Mouse (Mus musculus) ES-E14 (cell line): Measurements from ENCODE around the gene Dpysl5. TPM values are rescaled to one million over a fixed set of nuclear protein-coding genes. Genes with fewer than 3 reads are reported as not detected.

ENCODE experiments used
- DNase-seq: peaks from one replicate; pipeline ENCODE4 v3.0.0-alpha.2; 2013; ENCODE audit warnings: low read depth, low spot score
- H3K27ac ChIP-seq: 2 replicates; pipeline ENCODE4 v1.5.1; 2012; ENCODE audit warnings: low read depth, mild to moderate bottlenecking, low read length, moderate library complexity, mixed read lengths; ENCODE audit not compliant: poor library complexity, insufficient read depth, severe bottlenecking
- H3K36me3 ChIP-seq: 2 replicates; pipeline ENCODE4 v1.6.1; 2012; ENCODE audit warnings: mild to moderate bottlenecking, low read length, moderate library complexity, mixed read lengths; ENCODE audit not compliant: control insufficient read depth, poor library complexity, insufficient read depth, severe bottlenecking
- H3K4me1 ChIP-seq, 2 experiments: fragments of 150-350 bp in 1 of 2; sonication (generic) in 1 of 2; 2 replicates each; pipeline ENCODE4 v1.6.1; 2012; ENCODE audit warnings: low read length in 2 of 2, mild to moderate bottlenecking in 1 of 2, mixed read lengths in 1 of 2; ENCODE audit not compliant: control insufficient read depth in 2 of 2, insufficient read depth in 2 of 2, poor library complexity in 1 of 2
- H3K4me3 ChIP-seq, 2 experiments: fragments of 150-350 bp in 1 of 2; sonication (generic) in 1 of 2; 2 replicates each; pipeline ENCODE4 v1.5.1; 2012; ENCODE audit warnings: low read length in 2 of 2, low read depth in 1 of 2, mild to moderate bottlenecking in 1 of 2, mixed read lengths in 1 of 2; ENCODE audit not compliant: insufficient read depth in 1 of 2, poor library complexity in 1 of 2, severe bottlenecking in 1 of 2
- H3K9ac ChIP-seq: 2 replicates; pipeline ENCODE4 v1.6.1; 2012; ENCODE audit warnings: low read depth, mild to moderate bottlenecking, low read length, mixed read lengths; ENCODE audit not compliant: poor library complexity, insufficient read depth, severe bottlenecking
- H3K9me3 ChIP-seq: fragments of 150-350 bp; sonication (generic); 2 replicates; pipeline ENCODE4 v1.6.1; 2012; ENCODE audit warnings: low read depth, mild to moderate bottlenecking, low read length; ENCODE audit not compliant: control insufficient read depth, insufficient read depth
- CHD2 ChIP-seq: IDR thresholded peaks from 2 replicates; pipeline ENCODE4 v1.6.1; 2014; ENCODE audit warnings: mild to moderate bottlenecking, low read depth, low read length, inconsistent platforms
- HCFC1 ChIP-seq: IDR thresholded peaks from 2 replicates; pipeline ENCODE4 v1.6.1; 2012; ENCODE audit warnings: low read length, inconsistent platforms, borderline replicate concordance; ENCODE audit not compliant: insufficient read depth
- MAFK ChIP-seq: IDR thresholded peaks from 2 replicates; pipeline ENCODE4 v1.6.1; 2014; ENCODE audit warnings: mild to moderate bottlenecking, low read depth, low read length, inconsistent platforms; ENCODE audit not compliant: insufficient read depth
- ZC3H11A ChIP-seq: IDR thresholded peaks from 2 replicates; pipeline ENCODE4 v1.6.1; 2012; ENCODE audit warnings: low read depth, mild to moderate bottlenecking, inconsistent platforms, low read length, borderline replicate concordance
- ZNF384 ChIP-seq: IDR thresholded peaks from 2 replicates; pipeline ENCODE4 v1.6.1; 2012; ENCODE audit warnings: low read depth, low read length, inconsistent platforms
- in situ Hi-C, 2 experiments: fragments of 600-800 bp; cut with MboI; formaldehyde crosslinking; loops; one replicate each; pipeline ENCODE4 v1.15.1; 2025; ENCODE audit warnings: low sequenced_read_pairs in 2 of 2, inconsistent platforms in 1 of 2; ENCODE audit not compliant: unreplicated experiment in 2 of 2
- total RNA-seq: library from RNA; depleted of rRNA; stranded (reverse); fragments of 300-350 nt; gene quantifications from 2 replicates; pipeline ENCODE4 v1.2.3, GENCODE M21; 2012

Dpysl5 gene
- total RNA-seq, 1 experiment: 5.3 TPM

DNA sequence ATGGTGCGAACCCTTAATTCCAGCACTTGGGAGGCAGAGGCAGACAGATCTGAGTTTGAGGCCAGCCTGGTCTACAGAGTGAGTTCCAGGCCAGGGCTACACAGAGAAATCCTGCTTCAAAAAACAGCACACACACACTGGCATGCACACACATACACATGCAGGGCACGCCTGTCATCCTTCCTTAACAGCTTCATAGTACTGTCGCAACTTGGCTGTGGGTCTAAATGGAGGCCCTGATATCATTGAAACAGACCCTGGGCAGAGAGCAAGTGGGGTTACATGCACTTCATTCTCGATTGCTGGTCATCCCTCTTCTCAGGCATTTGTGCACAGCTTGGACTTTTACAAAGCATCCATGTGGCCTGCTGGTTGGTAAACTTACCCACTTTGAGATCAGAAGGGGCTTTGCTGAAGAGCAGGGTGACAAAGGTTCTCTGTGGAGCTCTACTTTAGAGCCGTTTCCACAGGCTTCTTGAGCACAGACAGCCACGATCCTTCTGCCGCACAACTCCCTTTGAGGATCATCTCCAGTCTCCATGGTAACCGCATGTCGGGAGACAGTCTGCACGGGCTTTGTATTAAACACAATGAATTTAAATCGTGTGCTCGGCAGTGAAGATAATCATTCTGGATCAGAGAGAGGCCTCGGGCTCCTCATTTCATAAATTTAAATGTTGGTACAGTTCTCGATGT, 51.6 kb downstream of the Dpysl5 start:
- H3K4me3 ChIP-seq: no peak overlapping the region
- H3K27ac ChIP-seq: no peak overlapping the region
- no peak overlapping the region for H3K9ac ChIP-seq
- H3K36me3 ChIP-seq: no peaks in the 10 kb centered on the region
- no peaks in the 10 kb centered on the region for H3K9me3 ChIP-seq
- no peaks in the 10 kb centered on the region for H3K4me1 ChIP-seq
- DNase-seq: no peak
- in situ Hi-C loops: no loop called here
- TF ChIP-seq CHD2 (no peak), ZNF384 (no peak), ZC3H11A (no peak), HCFC1 (no peak), MAFK (no peak)

DNA sequence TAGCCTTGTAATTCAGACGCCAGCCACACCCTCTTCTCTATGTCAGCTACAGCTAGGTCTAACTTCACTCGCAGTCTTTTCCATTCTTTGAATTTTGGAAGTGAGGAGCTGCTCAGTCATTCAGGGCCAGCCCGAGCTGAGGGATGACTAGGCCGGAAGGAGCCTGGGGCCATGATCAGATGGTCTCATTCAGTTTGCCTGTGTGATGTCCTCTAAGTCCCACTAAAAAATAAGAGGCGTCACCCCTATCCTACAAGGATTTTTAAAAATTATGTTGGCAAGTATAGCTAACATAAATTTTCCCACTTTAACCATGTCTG, 52.1 kb downstream of the Dpysl5 start:
- Histone ChIP-seq H3K36me3 (no peaks in the 10 kb centered on the region), H3K4me1 (no peaks in the 10 kb centered on the region), H3K4me3 (no peak overlapping the region), H3K9ac (no peak overlapping the region), H3K27ac (no peak overlapping the region), H3K9me3 (no peaks in the 10 kb centered on the region)
- no peak for DNase-seq
- TF ChIP-seq ZNF384 (no peak), ZC3H11A (no peak), MAFK (no peak), HCFC1 (no peak), CHD2 (no peak)
- in situ Hi-C loops: no loop called here

DNA sequence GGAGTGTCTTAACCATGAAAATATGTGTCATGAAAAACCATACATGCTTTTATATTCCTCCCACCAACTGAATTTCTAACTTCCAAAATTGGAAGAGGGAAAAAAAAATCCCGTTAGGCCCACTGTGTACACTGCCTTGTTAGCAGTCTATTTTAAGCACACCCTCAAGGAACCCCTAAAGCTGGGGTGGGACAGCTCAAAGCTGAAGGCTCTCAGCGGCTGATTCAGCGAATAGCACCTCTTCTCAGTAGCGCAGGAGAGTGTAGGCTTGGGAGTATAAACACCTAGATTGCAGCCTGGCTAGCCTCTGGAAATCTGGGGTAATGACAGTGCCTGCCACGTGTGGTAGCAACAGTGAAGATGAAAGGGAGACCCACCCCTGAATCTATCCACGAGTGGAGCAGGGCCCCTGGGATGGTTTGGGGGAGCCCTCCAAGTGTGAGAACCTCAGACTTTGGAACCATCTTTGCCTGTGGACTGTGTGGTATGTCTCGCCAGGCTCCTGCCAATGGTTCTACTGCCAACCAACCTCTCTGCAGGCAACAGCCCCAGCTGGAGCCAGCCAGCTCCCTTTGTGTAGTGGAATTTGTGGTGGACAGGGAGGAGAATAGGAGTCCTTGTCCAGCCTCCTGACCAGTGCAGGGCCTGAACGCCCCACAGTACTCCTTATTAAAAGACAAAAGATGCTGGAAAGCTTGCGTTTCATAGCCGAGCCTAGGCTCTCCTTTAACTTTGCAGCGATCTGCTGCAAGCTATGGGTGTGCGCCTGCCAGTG, 54.4 kb downstream of the Dpysl5 start:
- no peaks in the 10 kb centered on the region for H3K9me3 ChIP-seq
- in situ Hi-C loops: no loop called here
- H3K36me3 ChIP-seq: no peaks in the 10 kb centered on the region
- no peaks in the 10 kb centered on the region for H3K4me1 ChIP-seq
- DNase-seq: no peak
- TF ChIP-seq MAFK (no peak), ZC3H11A (no peak), ZNF384 (no peak), HCFC1 (no peak), CHD2 (no peak)
- H3K9ac ChIP-seq: no peak overlapping the region
- H3K4me3 ChIP-seq: no peak overlapping the region
- no peak overlapping the region for H3K27ac ChIP-seq

DNA sequence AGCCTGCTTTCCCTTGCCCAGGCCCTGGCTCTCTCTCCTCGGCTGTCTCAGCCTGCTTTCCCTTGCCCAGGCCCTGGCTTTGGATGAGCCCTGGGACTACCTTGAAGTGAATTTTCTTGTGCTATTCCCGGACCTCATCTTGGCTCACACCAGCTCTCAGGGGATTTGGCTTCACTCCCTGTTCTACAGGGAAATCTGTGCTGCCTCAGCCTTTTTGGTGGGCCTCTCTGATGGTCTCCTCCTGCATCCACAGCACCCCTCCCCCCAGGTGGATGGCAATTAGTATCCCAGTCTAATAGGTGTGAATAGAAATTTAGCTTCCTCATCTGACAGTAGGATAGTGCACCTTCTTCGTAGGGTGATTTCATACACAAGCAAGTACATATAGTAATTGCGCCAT, 56.7 kb downstream of the Dpysl5 start:
- no peak overlapping the region for H3K4me3 ChIP-seq
- no peak overlapping the region for H3K27ac ChIP-seq
- no peak for DNase-seq
- H3K4me1 ChIP-seq: no peaks in the 10 kb centered on the region
- in situ Hi-C loops: no loop called here
- no peak for TF ChIP-seq CHD2
- no peak for TF ChIP-seq ZC3H11A
- no peak for TF ChIP-seq HCFC1
- no peak for TF ChIP-seq ZNF384
- no peak for TF ChIP-seq MAFK
- H3K9ac ChIP-seq: no peak overlapping the region
- H3K36me3 ChIP-seq: no peaks in the 10 kb centered on the region
- H3K9me3 ChIP-seq: no peaks in the 10 kb centered on the region

DNA sequence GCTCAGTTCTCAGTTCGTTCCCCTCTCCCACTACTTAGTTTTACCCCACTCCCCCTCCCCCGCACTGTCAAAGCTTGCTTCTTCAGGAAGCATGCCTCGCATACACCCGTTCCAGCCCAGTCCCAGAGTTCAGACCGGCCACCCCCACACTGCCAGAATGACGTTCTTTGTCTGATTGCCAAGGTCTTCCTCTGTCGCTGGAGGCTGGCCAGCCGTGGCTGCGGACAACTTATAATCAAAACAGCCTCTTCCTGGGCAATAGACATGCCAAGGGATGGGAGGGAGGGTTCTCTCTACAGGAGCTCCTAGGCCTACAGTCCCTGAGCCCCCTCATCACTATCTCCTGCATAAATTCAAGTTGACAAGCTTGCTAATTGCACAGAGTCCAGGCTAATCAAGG, 57.2 kb downstream of the Dpysl5 start:
- TF ChIP-seq CHD2 (no peak), ZNF384 (no peak), MAFK (no peak), ZC3H11A (no peak), HCFC1 (no peak)
- Histone ChIP-seq H3K27ac (no peak overlapping the region), H3K36me3 (no peaks in the 10 kb centered on the region), H3K9me3 (no peaks in the 10 kb centered on the region), H3K4me1 (no peaks in the 10 kb centered on the region), H3K4me3 (no peak overlapping the region), H3K9ac (no peak overlapping the region)
- in situ Hi-C loops: no loop called here
- no peak for DNase-seq
